Comparison of ENCODE assay signal across 26 mouse cellular contexts in the genomic region with DNA sequence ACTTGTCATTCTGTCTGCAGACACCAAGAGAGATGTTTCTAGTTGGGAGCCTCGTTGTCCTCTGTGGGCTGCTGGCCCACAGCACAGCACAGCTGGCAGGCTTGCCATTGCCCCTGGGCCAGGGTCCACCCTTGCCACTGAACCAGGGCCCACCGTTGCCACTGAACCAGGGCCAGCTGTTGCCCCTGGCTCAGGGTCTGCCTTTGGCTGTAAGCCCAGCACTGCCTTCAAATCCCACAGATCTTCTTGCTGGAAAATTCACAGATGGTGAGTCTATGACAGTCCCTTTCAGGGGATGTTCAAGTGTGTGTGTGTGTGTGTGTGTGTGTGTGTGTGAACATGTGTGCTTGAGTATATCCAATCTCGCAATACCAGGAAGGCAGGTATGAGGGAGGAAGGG. TPM values are rescaled to one million over a fixed set of nuclear protein-coding genes. Genes with fewer than 3 reads are reported as not detected.
A peak's percentile ranks its signal among the peaks of the same experiment; 100 is the strongest.
DNase-seq lines count a peak whose midpoint lies in the region; ATAC-seq lines count a peak whose summit lies in the region.
"Had no signal": no experiment of that assay in that cellular context is flagged by ENCODE, and none has a peak within 500 bp of the region (broad histone marks: within the 10 kb centered on the region; RNA-seq: fewer than 3 reads in every experiment).

No protein-coding gene starts in this region.

- no peak overlapping the region for H3K9ac ChIP-seq in midbrain, embryonic 14.5 days (replicated peaks; ENCODE audit: low read length)
- no peak overlapping the region for H3K9ac ChIP-seq in midbrain, embryonic 16.5 days (ENCODE audit: low read depth, low read length)
- no peak overlapping the region for H3K9ac ChIP-seq in embryonic facial prominence, embryonic 14.5 days (ENCODE audit: low read depth, low read length)
- H3K9ac ChIP-seq: embryonic facial prominence, embryonic 12.5 days; heart, embryonic 13.5 days; limb, embryonic 12.5 days had no signal

- no peaks in the 10 kb centered on the region for H3K9me3 ChIP-seq in midbrain, embryonic 14.5 days (ENCODE audit: control insufficient read depth, low read length)
- no peaks in the 10 kb centered on the region for H3K9me3 ChIP-seq in midbrain, embryonic 16.5 days (replicated peaks; ENCODE audit: control insufficient read depth, low read length, poor library complexity, severe bottlenecking)
- no peaks in the 10 kb centered on the region for H3K9me3 ChIP-seq in embryonic facial prominence, embryonic 14.5 days (ENCODE audit: control insufficient read depth, low read length)
- H3K9me3 ChIP-seq: embryonic facial prominence, embryonic 12.5 days; heart, embryonic 13.5 days; limb, embryonic 12.5 days had no signal

- H3K36me3 ChIP-seq in midbrain, embryonic 14.5 days (ENCODE audit: control insufficient read depth, insufficient read depth, low read length) = no peaks in the 10 kb centered on the region
- H3K36me3 ChIP-seq in midbrain, embryonic 16.5 days (ENCODE audit: control insufficient read depth, insufficient read depth, low read length) = no peaks in the 10 kb centered on the region
- H3K36me3 ChIP-seq in embryonic facial prominence, embryonic 14.5 days (ENCODE audit: control insufficient read depth, insufficient read depth, low read length) = no peaks in the 10 kb centered on the region
- H3K36me3 ChIP-seq: embryonic facial prominence, embryonic 12.5 days; heart, embryonic 13.5 days; limb, embryonic 12.5 days had no signal

- 84% methylated on average over 3 of the region's 3 CpGs for WGBS in midbrain, embryonic 14.5 days
- 76% methylated on average over 3 of the region's 3 CpGs for WGBS in midbrain, embryonic 16.5 days
- WGBS in embryonic facial prominence, embryonic 14.5 days = 73% methylated on average over 3 of the region's 3 CpGs

- ATAC-seq in frontal cortex, adult (ENCODE audit: low TSS enrichment) = no peak
- no peak for ATAC-seq in midbrain, embryonic 14.5 days (ENCODE audit: low FRiP score, low TSS enrichment)
- ATAC-seq in midbrain, embryonic 16.5 days = no peak
- ATAC-seq in embryonic facial prominence, embryonic 14.5 days (ENCODE audit: low read depth) = no peak
- ATAC-seq: intestine, postnatal 0 days had no signal

- DNase-seq in frontal cortex, postnatal 10 days (ENCODE audit: low spot score in 2 of 2) = peak; percentile 8 to 17
- DNase-seq in layer of hippocampus, adult 11-12 months (ENCODE audit: low spot score) = peak; percentile 9
- DNase-seq in layer of hippocampus, postnatal 25 days (ENCODE audit: extremely low spot score in 1 of 2, low spot score in 1 of 2) = no peak
- DNase-seq in midbrain, embryonic 14.5 days = peak; percentile 19
- peak; percentile 6 for DNase-seq in embryonic facial prominence, embryonic 14.5 days (ENCODE audit: low spot score)
- DNase-seq: adrenal gland, adult 8-10 months; B cell, adult 2 months; cerebellum, adult 18-20 months; heart, postnatal 4 days; lung, postnatal 10 days; thymus, adult 18-20 months had no signal

- H3K27ac ChIP-seq in midbrain, embryonic 14.5 days (replicated peaks; ENCODE audit: low read depth, low read length) = no peak overlapping the region
- H3K27ac ChIP-seq in midbrain, embryonic 16.5 days (ENCODE audit: low read length) = no peak overlapping the region
- no peak overlapping the region for H3K27ac ChIP-seq in embryonic facial prominence, embryonic 14.5 days (replicated peaks; ENCODE audit: low read depth, low read length)
- H3K27ac ChIP-seq: embryonic facial prominence, embryonic 12.5 days; heart, embryonic 13.5 days; limb, embryonic 12.5 days had no signal

- no peak overlapping the region for H3K4me3 ChIP-seq in midbrain, embryonic 14.5 days (replicated peaks; ENCODE audit: low read depth, low read length)
- no peak overlapping the region for H3K4me3 ChIP-seq in midbrain, embryonic 16.5 days (ENCODE audit: low read depth, low read length)
- H3K4me3 ChIP-seq in embryonic facial prominence, embryonic 14.5 days (ENCODE audit: low read depth, low read length) = no peak overlapping the region
- H3K4me3 ChIP-seq: embryonic facial prominence, embryonic 12.5 days; heart, embryonic 13.5 days; limb, embryonic 12.5 days had no signal

- no peak overlapping the region for H3K4me2 ChIP-seq in midbrain, embryonic 14.5 days (ENCODE audit: low read length)
- H3K4me2 ChIP-seq in midbrain, embryonic 16.5 days (ENCODE audit: low read length) = no peak overlapping the region
- H3K4me2 ChIP-seq in embryonic facial prominence, embryonic 14.5 days (ENCODE audit: low read depth, low read length) = no peak overlapping the region
- H3K4me2 ChIP-seq: embryonic facial prominence, embryonic 12.5 days; heart, embryonic 13.5 days; limb, embryonic 12.5 days had no signal

- H3K4me1 ChIP-seq in midbrain, embryonic 14.5 days (ENCODE audit: control insufficient read depth, insufficient read depth, low read length) = no peaks in the 10 kb centered on the region
- H3K4me1 ChIP-seq in midbrain, embryonic 16.5 days (ENCODE audit: control insufficient read depth, insufficient read depth, low read length) = no peaks in the 10 kb centered on the region
- no peaks in the 10 kb centered on the region for H3K4me1 ChIP-seq in embryonic facial prominence, embryonic 14.5 days (ENCODE audit: control insufficient read depth, insufficient read depth, low read length)
- H3K4me1 ChIP-seq: embryonic facial prominence, embryonic 12.5 days; heart, embryonic 13.5 days; limb, embryonic 12.5 days had no signal

- no peaks in the 10 kb centered on the region for H3K27me3 ChIP-seq in midbrain, embryonic 14.5 days (ENCODE audit: control insufficient read depth, insufficient read depth, low read length)
- H3K27me3 ChIP-seq in midbrain, embryonic 16.5 days (ENCODE audit: control insufficient read depth, insufficient read depth, low read depth, low read length) = no peaks in the 10 kb centered on the region
- no peaks in the 10 kb centered on the region for H3K27me3 ChIP-seq in embryonic facial prominence, embryonic 14.5 days (replicated peaks; ENCODE audit: control insufficient read depth, insufficient read depth, low read length)
- H3K27me3 ChIP-seq: embryonic facial prominence, embryonic 12.5 days; heart, embryonic 13.5 days; limb, embryonic 12.5 days had no signal

RNA-seq across cellular contexts. Expression of a gene that starts 1.1 kb away (rescaled TPM):
- total RNA-seq in layer of hippocampus, postnatal 25 days (2021) = not detected
- not detected in 2 replicates for polyA plus RNA-seq in midbrain, embryonic 14.5 days (2014; fragmentation: Nextera tagmentation; extraction: Ambion mirVana)
- not detected in 2 replicates for polyA plus RNA-seq in midbrain, embryonic 16.5 days (2015; fragmentation: Nextera tagmentation; extraction: Ambion mirVana)
- polyA plus RNA-seq in embryonic facial prominence, embryonic 14.5 days (2014; fragmentation: Nextera tagmentation; extraction: Ambion mirVana) = 92.3 and 176 TPM in 2 replicates
- total RNA-seq: adrenal gland, adult 8-10 months; common myeloid progenitor, adult 5-6 weeks; gastrocnemius, postnatal 4 days; heart, postnatal 4 days; layer of hippocampus, adult 8-10 months; megakaryocyte, adult 5-6 weeks had no signal
- polyA plus RNA-seq: embryonic facial prominence, embryonic 12.5 days; heart, embryonic 13.5 days; intestine, postnatal 0 days; limb, embryonic 12.5 days; liver, embryonic 16.5 days; neural tube, embryonic 11.5 days; small intestine, adult 2 months; stomach, embryonic 14.5 days had no signal

RNA-seq across cellular contexts. Expression of a gene that starts 13.6 kb away (rescaled TPM):
- total RNA-seq in layer of hippocampus, postnatal 25 days (2021) = not detected
- polyA plus RNA-seq in midbrain, embryonic 14.5 days (2014; fragmentation: Nextera tagmentation; extraction: Ambion mirVana) = not detected in 2 replicates
- polyA plus RNA-seq in midbrain, embryonic 16.5 days (2015; fragmentation: Nextera tagmentation; extraction: Ambion mirVana) = not detected in 2 replicates
- not detected in 2 replicates for polyA plus RNA-seq in embryonic facial prominence, embryonic 14.5 days (2014; fragmentation: Nextera tagmentation; extraction: Ambion mirVana)
- total RNA-seq: adrenal gland, adult 8-10 months; common myeloid progenitor, adult 5-6 weeks; gastrocnemius, postnatal 4 days; heart, postnatal 4 days; layer of hippocampus, adult 8-10 months; megakaryocyte, adult 5-6 weeks had no signal
- polyA plus RNA-seq: embryonic facial prominence, embryonic 12.5 days; heart, embryonic 13.5 days; intestine, postnatal 0 days; kidney, embryonic 16.5 days; limb, embryonic 12.5 days; liver, embryonic 16.5 days; neural tube, embryonic 11.5 days; small intestine, adult 2 months; stomach, embryonic 14.5 days had no signal

RNA-seq across cellular contexts. Expression of a gene that starts 18.7 kb away (rescaled TPM):
- total RNA-seq in layer of hippocampus, postnatal 25 days (2021) = not detected
- not detected in 2 replicates for polyA plus RNA-seq in midbrain, embryonic 14.5 days (2014; fragmentation: Nextera tagmentation; extraction: Ambion mirVana)
- not detected in 2 replicates for polyA plus RNA-seq in midbrain, embryonic 16.5 days (2015; fragmentation: Nextera tagmentation; extraction: Ambion mirVana)
- not detected in 2 replicates for polyA plus RNA-seq in embryonic facial prominence, embryonic 14.5 days (2014; fragmentation: Nextera tagmentation; extraction: Ambion mirVana)
- total RNA-seq: adrenal gland, adult 8-10 months; common myeloid progenitor, adult 5-6 weeks; gastrocnemius, postnatal 4 days; heart, postnatal 4 days; layer of hippocampus, adult 8-10 months; megakaryocyte, adult 5-6 weeks had no signal
- polyA plus RNA-seq: embryonic facial prominence, embryonic 12.5 days; heart, embryonic 13.5 days; intestine, postnatal 0 days; kidney, embryonic 16.5 days; limb, embryonic 12.5 days; liver, embryonic 16.5 days; neural tube, embryonic 11.5 days; small intestine, adult 2 months; stomach, embryonic 14.5 days had no signal

RNA-seq across cellular contexts. Expression of a gene that starts 46.9 kb away (rescaled TPM):
- total RNA-seq in layer of hippocampus, postnatal 25 days (2021) = under 1 TPM; 0.14 to 0.42 TPM
- polyA plus RNA-seq in midbrain, embryonic 14.5 days (2014; fragmentation: Nextera tagmentation; extraction: Ambion mirVana) = 0.13 and 0.17 TPM in 2 replicates
- polyA plus RNA-seq in midbrain, embryonic 16.5 days (2015; fragmentation: Nextera tagmentation; extraction: Ambion mirVana) = 0.88 and 1.0 TPM in 2 replicates
- 0.14 TPM in 1 of 2 replicates, not detected in the other for polyA plus RNA-seq in embryonic facial prominence, embryonic 14.5 days (2014; fragmentation: Nextera tagmentation; extraction: Ambion mirVana)
- total RNA-seq: adrenal gland, adult 8-10 months; common myeloid progenitor, adult 5-6 weeks; gastrocnemius, postnatal 4 days; megakaryocyte, adult 5-6 weeks had no signal
- polyA plus RNA-seq: embryonic facial prominence, embryonic 12.5 days; kidney, embryonic 16.5 days; limb, embryonic 12.5 days; neural tube, embryonic 11.5 days; small intestine, adult 2 months had no signal

Comparison
In these comparisons a context has a peak if more than half of its experiments do, and no peak if none do; other contexts are left out.
1. DNase-seq: peak in frontal cortex, postnatal 10 days (2 of 2), layer of hippocampus, adult 11-12 months (single experiment), midbrain, embryonic 14.5 days (single experiment) and embryonic facial prominence, embryonic 14.5 days (single experiment); none in layer of hippocampus, postnatal 25 days (0 of 2).
2. RNA of a gene that starts 1.1 kb away (polyA plus RNA-seq): 92.3 to 176 TPM in embryonic facial prominence, embryonic 14.5 days; not detected in midbrain, embryonic 16.5 days and not detected in midbrain, embryonic 14.5 days; every median in the first group is over 10 times any median in the second.